Mouse (Mus musculus) gastrocnemius, adult 8-10 months (tissue): ENCODE measurements around the gene Stradb. TPM values are rescaled to one million over a fixed set of nuclear protein-coding genes. Genes with fewer than 3 reads are reported as not detected.
"Not testable (repeated sequence)": the region's sequence is repeated elsewhere in the genome, so short reads cannot be mapped to it uniquely, and the experiment has no call there.

Experiments used
- DNase-seq, 2 experiments: peaks; one replicate each; pipeline ENCODE4 v3.0.0; 2022; ENCODE audit warnings: low spot score in 2 of 2
- total RNA-seq, 4 experiments: library from RNA; stranded (reverse); gene quantifications; 2 replicates each; pipeline ENCODE4 v1.2.4; 2022

Gene Stradb
- 100 to 1,000 TPM; 117 to 185 (median 147) TPM for total RNA-seq

DNA sequence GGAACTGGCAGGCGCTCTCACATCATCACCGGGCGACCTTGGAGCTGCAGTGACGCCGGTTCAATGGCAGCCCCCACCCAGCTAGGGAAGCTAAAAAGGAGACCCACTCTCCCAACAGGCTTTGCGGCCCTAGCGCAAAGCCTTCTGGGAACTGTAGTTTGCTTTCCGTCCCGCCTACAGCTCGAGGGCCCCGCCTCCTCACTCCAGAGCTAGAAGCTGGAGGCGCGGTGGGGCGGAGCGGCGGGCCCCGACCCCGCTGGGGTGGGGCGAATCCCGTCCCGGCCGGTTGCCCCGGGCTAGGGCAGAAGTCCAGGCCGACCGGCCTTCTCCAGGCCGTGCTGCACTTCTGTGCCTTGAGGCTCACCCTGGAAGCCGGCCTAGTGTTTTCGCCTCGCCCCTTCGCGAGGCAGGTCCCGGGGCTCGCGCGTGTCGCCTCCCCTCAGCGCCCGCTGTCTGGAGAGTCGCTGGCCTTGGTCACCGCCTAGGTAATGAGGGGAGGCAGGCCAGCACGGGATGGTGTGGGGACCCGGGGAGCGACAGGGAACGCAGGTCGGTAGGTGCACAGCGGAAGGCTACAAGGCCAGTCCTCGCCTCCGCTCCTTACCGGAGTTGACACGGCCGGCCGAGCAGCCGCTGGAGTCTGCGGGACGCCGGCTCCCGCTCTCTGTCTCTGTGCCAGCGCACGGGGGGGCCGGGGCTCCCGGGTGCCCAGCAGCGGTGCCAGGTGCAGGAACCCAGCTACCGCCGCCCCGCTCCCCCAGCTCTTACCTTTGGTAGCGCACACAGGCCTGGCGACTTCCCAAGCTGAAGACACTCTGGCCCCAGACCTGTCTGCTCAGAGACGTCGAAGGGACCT, at the start of gene Stradb, which contains the start of gene Trak2:
Gene Stradb (plus strand): TSS at position 157 of the 856 bp plus-strand sequence.
Gene Trak2 (minus strand): TSS at position 65 of the 856 bp plus-strand sequence.
- DNase-seq: peak; percentile 94

GRCm38 (mm10) chr1:58926664-58927063, 46.7 kb upstream of the Stradb start:
- DNase-seq: no peak

DNA sequence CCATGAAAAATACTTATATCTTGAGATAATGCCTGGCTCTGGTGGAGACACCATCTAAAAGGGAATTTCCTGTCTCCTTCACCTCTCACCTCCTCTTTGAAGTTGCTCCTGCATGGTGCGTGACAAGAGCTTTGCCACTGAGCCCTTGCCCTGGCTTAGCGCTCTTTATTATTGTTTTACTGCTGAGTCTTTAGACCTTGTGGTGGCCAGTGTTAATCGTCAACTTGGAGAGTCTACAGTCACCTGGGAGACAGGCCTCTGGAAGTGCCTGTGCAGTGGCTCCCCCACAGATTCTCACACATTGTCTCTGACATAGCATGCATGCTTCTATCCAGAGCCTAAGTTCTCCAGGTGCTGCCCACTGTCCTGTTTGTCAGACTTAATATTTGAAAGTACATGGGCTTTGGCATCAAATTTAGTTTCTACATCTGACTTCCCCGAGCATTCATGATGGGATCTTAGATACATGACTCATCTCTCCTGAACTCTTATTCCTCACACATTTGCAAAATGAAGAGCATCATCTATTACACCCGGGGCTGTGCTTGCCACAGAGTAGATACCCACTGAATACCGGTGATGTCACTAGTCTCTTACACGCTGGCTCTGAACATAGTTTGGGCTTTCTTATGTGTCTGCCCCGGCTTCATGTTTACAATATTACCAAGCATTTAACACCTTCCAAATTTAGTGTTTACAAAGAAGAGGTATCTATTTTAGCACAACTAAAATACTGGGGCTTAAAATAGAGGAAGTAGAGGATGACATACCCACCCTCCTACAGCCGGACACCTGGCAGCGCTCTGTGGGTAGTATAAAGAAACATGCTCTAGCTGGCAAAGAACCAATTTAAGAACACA, 36.3 kb upstream of the Stradb start:
- no peak for DNase-seq

GRCm38 (mm10) chr1:58937606-58938099, 35.7 kb upstream of the Stradb start:
- no peak for DNase-seq

DNA sequence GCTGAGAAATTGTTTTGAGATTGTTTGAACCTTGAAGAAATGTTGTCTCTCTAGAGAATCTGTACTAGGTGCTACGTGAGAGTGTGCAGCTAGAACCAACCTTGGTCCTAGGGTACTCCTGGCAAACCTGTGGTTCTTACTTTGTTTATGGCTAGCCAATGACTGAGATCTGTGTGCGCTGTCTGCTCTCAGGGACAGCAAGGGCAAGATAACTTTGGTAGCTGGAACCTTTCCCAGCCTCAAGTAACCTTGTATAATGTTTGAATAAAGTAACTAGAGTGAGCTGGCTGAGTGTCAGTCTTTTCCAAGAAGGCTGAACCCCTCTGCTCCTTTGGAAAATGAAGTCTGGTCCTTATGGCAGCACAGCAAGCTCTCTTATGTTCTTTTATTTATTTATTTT, 27.8 kb upstream of the Stradb start:
- no peak for DNase-seq

GRCm38 (mm10) chr1:58945960-58946670, 27.2 kb upstream of the Stradb start:
- no peak for DNase-seq

GRCm38 (mm10) chr1:58946718-58947117, 26.6 kb upstream of the Stradb start:
- no peak for DNase-seq

GRCm38 (mm10) chr1:58949561-58950106, 23.7 kb upstream of the Stradb start:
- DNase-seq: no peak

- peak in 1 of 2 experiments; percentile 28 for DNase-seq
Observed at GRCm38 (mm10) chr1:58950899-58951648, 22.2 kb upstream of the Stradb start.

DNA sequence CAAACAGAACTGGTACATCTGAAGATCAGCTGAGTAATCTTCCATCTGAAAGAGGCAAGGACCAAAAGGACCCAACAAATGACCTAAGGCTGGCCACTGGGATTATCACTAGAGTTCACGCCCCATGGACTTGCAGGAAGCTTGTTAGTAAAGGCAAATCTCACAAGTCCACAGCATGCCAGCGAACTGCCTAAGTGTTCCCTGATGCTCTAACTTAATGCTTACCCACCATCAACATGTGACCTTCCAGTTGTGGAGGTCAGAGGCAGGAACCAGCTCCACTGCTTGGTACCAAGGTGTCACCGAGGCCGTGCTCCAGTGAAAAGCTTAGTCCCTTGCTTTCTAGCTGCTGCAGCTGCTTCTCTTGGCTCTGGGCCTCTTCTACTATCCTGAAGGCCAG, 21.5 kb upstream of the Stradb start:
- no peak for DNase-seq

- no peak for DNase-seq
Observed at GRCm38 (mm10) chr1:58952526-58952925, 20.8 kb upstream of the Stradb start.

- no peak for DNase-seq
Observed at GRCm38 (mm10) chr1:58952997-58953396, 20.3 kb upstream of the Stradb start.

DNA sequence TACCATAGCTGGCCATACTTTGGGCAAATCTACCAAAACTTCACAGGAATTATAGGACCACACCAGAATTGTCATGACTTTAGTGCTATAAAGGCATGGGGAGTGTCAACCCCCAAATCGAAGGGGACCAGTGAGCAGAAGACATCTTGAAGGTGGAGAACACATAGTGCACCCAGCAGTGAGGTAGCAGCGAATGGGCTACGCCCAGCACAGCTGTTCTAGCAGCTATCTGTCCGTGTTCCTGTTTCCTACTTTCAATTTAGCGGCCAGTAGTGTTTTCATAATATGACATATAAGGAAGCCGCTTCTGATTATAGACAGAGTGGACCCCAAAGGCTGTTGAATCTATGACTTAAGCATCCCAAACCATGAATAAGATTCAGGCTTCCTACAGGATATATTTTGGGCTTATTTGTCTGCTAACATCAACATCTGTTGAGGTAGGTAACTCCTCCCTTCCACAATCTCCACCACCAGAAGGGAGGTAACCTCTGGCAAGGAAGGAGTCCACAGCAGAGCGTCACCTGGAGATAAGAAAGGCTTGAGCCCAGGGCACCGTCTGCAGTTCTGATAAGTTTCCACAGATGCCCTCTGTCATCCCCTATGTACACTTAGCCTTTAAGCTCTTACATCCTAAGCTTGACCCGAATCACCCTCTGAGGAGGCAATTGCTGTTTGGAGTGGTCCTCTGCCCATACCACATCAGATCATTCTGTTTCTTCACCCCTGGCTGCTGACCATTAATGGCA, 19.5 kb upstream of the Stradb start:
- DNase-seq: no peak

GRCm38 (mm10) chr1:58954578-58955410, 18.5 kb upstream of the Stradb start:
- DNase-seq: no peak

GRCm38 (mm10) chr1:58955716-58956115, 17.6 kb upstream of the Stradb start:
- no peak for DNase-seq

DNA sequence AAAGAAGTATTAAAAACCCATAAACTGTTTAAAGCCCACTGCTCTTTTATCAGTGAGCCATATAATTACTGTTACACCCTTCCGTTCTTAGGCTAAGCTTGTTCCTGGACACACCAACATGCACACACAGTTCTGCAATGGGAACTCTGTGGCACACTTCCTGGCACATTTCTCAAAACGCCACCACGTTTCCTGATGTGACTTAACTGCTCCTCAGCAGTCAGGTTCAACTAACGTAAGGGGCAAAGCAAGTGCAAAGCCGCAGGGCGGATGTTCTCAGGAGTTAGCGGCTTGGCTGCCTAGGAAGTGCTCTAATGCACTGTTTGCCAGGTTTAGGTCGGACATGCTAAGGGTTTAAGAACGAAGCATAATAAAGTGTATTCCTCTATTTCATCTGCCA, 17.1 kb upstream of the Stradb start:
- no peak for DNase-seq

DNA sequence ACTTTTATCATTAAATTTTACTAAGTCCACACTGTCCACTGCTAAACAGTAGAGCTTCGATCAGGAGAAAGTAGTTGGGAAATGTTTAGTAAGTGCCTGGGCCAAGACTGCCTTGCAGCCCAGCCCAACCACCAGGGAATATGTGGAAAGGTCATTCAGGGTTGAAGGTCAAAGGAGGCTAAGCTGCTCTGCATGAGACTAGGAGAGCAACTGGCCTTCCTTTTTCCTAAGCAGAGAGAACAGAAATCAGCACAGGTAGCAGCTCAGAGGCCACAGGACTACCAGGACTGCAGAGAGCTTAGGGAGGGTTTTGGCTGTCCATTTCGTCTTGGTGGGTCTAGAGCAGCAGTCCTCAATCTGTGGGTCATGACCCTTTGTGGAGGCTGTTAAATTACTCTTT, 15.4 kb upstream of the Stradb start:
- DNase-seq: peak in 1 of 2 experiments; percentile 32

GRCm38 (mm10) chr1:58958789-58959526, 14.4 kb upstream of the Stradb start:
- DNase-seq: not testable (repeated sequence)
